22 mouse cellular contexts compared by ENCODE assay signal in the genomic region with DNA sequence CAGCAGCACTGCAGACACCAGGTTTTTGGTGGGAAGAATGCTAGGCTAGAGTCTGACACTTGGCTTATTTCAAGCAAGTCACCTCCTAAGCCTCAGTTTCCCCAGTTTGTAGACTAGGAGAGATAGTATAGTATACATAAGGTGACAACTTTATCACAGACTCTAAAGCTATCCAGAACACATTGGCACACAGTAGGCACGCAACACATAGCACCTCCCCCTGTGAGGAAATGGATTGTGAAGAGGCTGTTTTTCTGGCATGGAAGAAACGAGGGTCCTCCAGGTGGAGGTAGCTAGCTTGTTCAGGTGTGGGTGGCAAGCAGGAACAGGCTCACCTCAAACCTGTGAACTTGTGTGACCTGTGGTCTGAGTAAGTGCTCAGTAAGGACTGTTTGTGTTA. TPM values are rescaled to one million over a fixed set of nuclear protein-coding genes. Genes with fewer than 3 reads are reported as not detected.
DNase-seq lines count a peak whose midpoint lies in the region; ATAC-seq and TF ChIP-seq lines count a peak whose summit lies in the region.
"Had no signal": no experiment of that assay in that cellular context is flagged by ENCODE, and none has a peak within 500 bp of the region (broad histone marks: within the 10 kb centered on the region; RNA-seq: fewer than 3 reads in every experiment).

No protein-coding gene starts in this region.

- no peak for TF ChIP-seq EP300 in lung, postnatal 0 days (IDR thresholded peaks at IDR 0.05)
- no peak for TF ChIP-seq EP300 in stomach, postnatal 0 days (optimal IDR thresholded peaks at IDR 0.05)

- H3K9ac ChIP-seq in kidney, embryonic 14.5 days (ENCODE audit: low read depth, low read length): no peak overlapping the region
- H3K9ac ChIP-seq in lung, postnatal 0 days (replicated peaks; ENCODE audit: low read depth): no peak overlapping the region
- H3K9ac ChIP-seq in liver, embryonic 12.5 days: no peak overlapping the region
- no peak overlapping the region for H3K9ac ChIP-seq in stomach, postnatal 0 days (ENCODE audit: low read length)
- H3K9ac ChIP-seq: hindbrain, embryonic 14.5 days had no signal

- ATAC-seq in kidney, embryonic 14.5 days (ENCODE audit: low FRiP score, low TSS enrichment): no peak
- ATAC-seq in lung, postnatal 0 days: no peak
- ATAC-seq in liver, embryonic 12.5 days: no peak
- ATAC-seq in stomach, postnatal 0 days (ENCODE audit: low FRiP score, low TSS enrichment): peak; percentile 41
- ATAC-seq: forebrain, embryonic 16.5 days had no signal

- TF ChIP-seq POLR2A in lung, adult 2 months (IDR thresholded peaks at IDR 0.05; ENCODE audit: borderline replicate concordance, extremely low read depth, low read depth, low read length): no peak

- WGBS in kidney, embryonic 14.5 days: 75% methylated on average over 2 of the region's 2 CpGs
- WGBS in lung, postnatal 0 days: 54% methylated on average over 2 of the region's 2 CpGs
- 63% methylated on average over 2 of the region's 2 CpGs for WGBS in lung, adult 2 months
- 67% methylated on average over 2 of the region's 2 CpGs for WGBS in liver, embryonic 12.5 days (ENCODE audit: insufficient replicate concordance)
- 68% methylated on average over 2 of the region's 2 CpGs for WGBS in stomach, postnatal 0 days

- no peaks in the 10 kb centered on the region for H3K27me3 ChIP-seq in kidney, embryonic 14.5 days (ENCODE audit: control insufficient read depth, insufficient read depth, low read length)
- H3K27me3 ChIP-seq in lung, postnatal 0 days (replicated peaks; ENCODE audit: insufficient read depth, low read length): no peaks in the 10 kb centered on the region
- peaks cover 24% of the 10 kb centered on the region for H3K27me3 ChIP-seq in liver, embryonic 12.5 days (replicated peaks)
- H3K27me3 ChIP-seq in stomach, postnatal 0 days (ENCODE audit: control insufficient read depth, insufficient read depth, low read length): no peaks in the 10 kb centered on the region

- no peak for DNase-seq in kidney, postnatal 14 days
- DNase-seq in lung, postnatal 0 days (ENCODE audit: low spot score): no peak
- DNase-seq in lung, adult 2 months: no peak
- no peak for DNase-seq in stomach, postnatal 0 days (ENCODE audit: low spot score)
- DNase-seq in right cerebral cortex, postnatal 14 days: no peak
- no peak for DNase-seq in adrenal gland, postnatal 14 days
- DNase-seq: adrenal gland, postnatal 10 days; cerebellum, adult 9-11 months; embryo, embryonic 11 days; heart, adult 2 months; left cerebral cortex, postnatal 4 days; right cerebral cortex, adult 18-20 months; thymus, postnatal 14 days had no signal

- no peak overlapping the region for H3K4me3 ChIP-seq in kidney, embryonic 14.5 days (ENCODE audit: low read length)
- H3K4me3 ChIP-seq in lung, postnatal 0 days (ENCODE audit: low read depth, low read length): no peak overlapping the region
- no peak overlapping the region for H3K4me3 ChIP-seq in lung, adult 2 months (replicated peaks; ENCODE audit: extremely low read depth, low read depth, low read length)
- no peak overlapping the region for H3K4me3 ChIP-seq in liver, embryonic 12.5 days
- H3K4me3 ChIP-seq in stomach, postnatal 0 days (ENCODE audit: low read depth, low read length): no peak overlapping the region
- H3K4me3 ChIP-seq: erythroblast, embryonic 14.5 days; heart, adult 2 months had no signal

- H3K4me1 ChIP-seq in kidney, embryonic 14.5 days (ENCODE audit: control insufficient read depth, insufficient read depth, low read length): no peaks in the 10 kb centered on the region
- no peaks in the 10 kb centered on the region for H3K4me1 ChIP-seq in lung, postnatal 0 days (ENCODE audit: insufficient read depth, low read depth, low read length)
- H3K4me1 ChIP-seq in lung, adult 2 months (ENCODE audit: control insufficient read depth, insufficient read depth, low read length): no peaks in the 10 kb centered on the region
- H3K4me1 ChIP-seq in liver, embryonic 12.5 days: peaks cover 29% of the 10 kb centered on the region
- H3K4me1 ChIP-seq in stomach, postnatal 0 days (replicated peaks; ENCODE audit: control insufficient read depth, insufficient read depth): no peaks in the 10 kb centered on the region

- peaks cover 36% of the 10 kb centered on the region for H3K36me3 ChIP-seq in kidney, embryonic 14.5 days (ENCODE audit: control insufficient read depth, insufficient read depth, low read length)
- H3K36me3 ChIP-seq in lung, postnatal 0 days (ENCODE audit: insufficient read depth, low read length): peaks cover 16% of the 10 kb centered on the region; the same call in 1 of the 2 replicates
- peaks cover 43% of the 10 kb centered on the region for H3K36me3 ChIP-seq in liver, embryonic 12.5 days
- H3K36me3 ChIP-seq in stomach, postnatal 0 days (ENCODE audit: control insufficient read depth, insufficient read depth, low read length): peaks cover 22% of the 10 kb centered on the region

- no peaks in the 10 kb centered on the region for H3K9me3 ChIP-seq in kidney, embryonic 14.5 days (ENCODE audit: control insufficient read depth, low read length)
- no peaks in the 10 kb centered on the region for H3K9me3 ChIP-seq in lung, postnatal 0 days (ENCODE audit: low read length)
- H3K9me3 ChIP-seq in liver, embryonic 12.5 days (replicated peaks): no peaks in the 10 kb centered on the region
- H3K9me3 ChIP-seq in stomach, postnatal 0 days (ENCODE audit: control insufficient read depth, low read length): no peaks in the 10 kb centered on the region

- peak overlapping the region; percentile 81; the same call in 1 of the 2 replicates for H3K27ac ChIP-seq in kidney, embryonic 14.5 days (ENCODE audit: low read depth, low read length)
- H3K27ac ChIP-seq in lung, postnatal 0 days (ENCODE audit: low read length): peak overlapping the region; percentile 66; the same call in 1 of the 2 replicates
- H3K27ac ChIP-seq in liver, embryonic 12.5 days: peak overlapping the region; percentile 74
- peak overlapping the region; percentile 65 for H3K27ac ChIP-seq in stomach, postnatal 0 days (replicated peaks)
- H3K27ac ChIP-seq: heart, adult 2 months; hindbrain, embryonic 14.5 days had no signal

- no peak overlapping the region for H3K4me2 ChIP-seq in kidney, embryonic 14.5 days (replicated peaks; ENCODE audit: low read depth, low read length)
- no peak overlapping the region for H3K4me2 ChIP-seq in lung, postnatal 0 days (replicated peaks; ENCODE audit: low read depth, low read length)
- H3K4me2 ChIP-seq in liver, embryonic 12.5 days: peak overlapping the region; percentile 3; the same call in 1 of the 2 replicates
- no peak overlapping the region for H3K4me2 ChIP-seq in stomach, postnatal 0 days (replicated peaks; ENCODE audit: low read depth)
- H3K4me2 ChIP-seq: hindbrain, embryonic 14.5 days; midbrain, embryonic 11.5 days had no signal

- TF ChIP-seq CTCF in lung, postnatal 0 days (IDR thresholded peaks at IDR 0.05): no peak
- TF ChIP-seq CTCF in lung, adult 2 months (IDR thresholded peaks at IDR 0.05; ENCODE audit: insufficient read depth, low read length): no peak
- TF ChIP-seq CTCF in stomach, postnatal 0 days (IDR thresholded peaks at IDR 0.05; ENCODE audit: low read depth): no peak

RNA-seq across cellular contexts. Expression of gene Galr3, which starts 9.3 kb away (rescaled TPM):
- 0.28 TPM in 1 of 2 replicates, not detected in the other for polyA plus RNA-seq in kidney, embryonic 14.5 days (2014; fragmentation: Nextera tagmentation; extraction: Ambion mirVana)
- polyA plus RNA-seq in lung, postnatal 0 days (2015; fragmentation: Nextera tagmentation; extraction: Ambion mirVana): 0.12 and 0.14 TPM in 2 replicates
- polyA plus RNA-seq in lung, adult 2 months (2012; rRNA removed): 1.3 and 1.8 TPM in 2 replicates
- 0.41 and 0.55 TPM in 2 replicates for polyA plus RNA-seq in liver, embryonic 12.5 days (2016; fragmentation: Nextera tagmentation; extraction: Ambion mirVana)
- polyA plus RNA-seq in stomach, postnatal 0 days (2015; fragmentation: Nextera tagmentation; extraction: Ambion mirVana): 0.31 and 0.34 TPM in 2 replicates
- 0.41 and 0.78 TPM in 2 replicates for total RNA-seq in adrenal gland, postnatal 14 days (2021)
- total RNA-seq: gastrocnemius, adult 8-10 months; heart, adult 2 months had no signal
- polyA plus RNA-seq: C2C12; erythroblast, embryonic 14.5 days; forebrain, embryonic 16.5 days; heart, adult 2 months; heart, postnatal 0 days; hindbrain, embryonic 14.5 days; midbrain, embryonic 11.5 days had no signal

RNA-seq across cellular contexts. Expression of gene Ankrd54, which starts 11.7 kb away (rescaled TPM):
- 48.6 and 54.2 TPM in 2 replicates for polyA plus RNA-seq in kidney, embryonic 14.5 days (2014; fragmentation: Nextera tagmentation; extraction: Ambion mirVana)
- 45.4 and 48.4 TPM in 2 replicates for polyA plus RNA-seq in lung, postnatal 0 days (2015; fragmentation: Nextera tagmentation; extraction: Ambion mirVana)
- 60.7 and 67.3 TPM in 2 replicates for polyA plus RNA-seq in lung, adult 2 months (2012; rRNA removed)
- 58.9 and 61.4 TPM in 2 replicates for polyA plus RNA-seq in liver, embryonic 12.5 days (2016; fragmentation: Nextera tagmentation; extraction: Ambion mirVana)
- 27.1 and 28.0 TPM in 2 replicates for polyA plus RNA-seq in stomach, postnatal 0 days (2015; fragmentation: Nextera tagmentation; extraction: Ambion mirVana)
- 23.3 and 24.1 TPM in 2 replicates for total RNA-seq in adrenal gland, postnatal 14 days (2021)

RNA-seq across cellular contexts. Expression of gene H1f0, which starts 22.7 kb away (rescaled TPM):
- polyA plus RNA-seq in kidney, embryonic 14.5 days (2014; fragmentation: Nextera tagmentation; extraction: Ambion mirVana): 137 and 306 TPM in 2 replicates
- polyA plus RNA-seq in lung, postnatal 0 days (2015; fragmentation: Nextera tagmentation; extraction: Ambion mirVana): 263 and 311 TPM in 2 replicates
- polyA plus RNA-seq in lung, adult 2 months (2012; rRNA removed): 92.0 and 112 TPM in 2 replicates
- polyA plus RNA-seq in liver, embryonic 12.5 days (2016; fragmentation: Nextera tagmentation; extraction: Ambion mirVana): 114 and 122 TPM in 2 replicates
- polyA plus RNA-seq in stomach, postnatal 0 days (2015; fragmentation: Nextera tagmentation; extraction: Ambion mirVana): 285 and 309 TPM in 2 replicates
- 162 and 178 TPM in 2 replicates for total RNA-seq in adrenal gland, postnatal 14 days (2021)

RNA-seq across cellular contexts. Expression of gene Eif3l, which starts 24.0 kb away (rescaled TPM):
- 207 and 265 TPM in 2 replicates for polyA plus RNA-seq in kidney, embryonic 14.5 days (2014; fragmentation: Nextera tagmentation; extraction: Ambion mirVana)
- polyA plus RNA-seq in lung, postnatal 0 days (2015; fragmentation: Nextera tagmentation; extraction: Ambion mirVana): 99.3 and 101 TPM in 2 replicates
- 81.2 and 105 TPM in 2 replicates for polyA plus RNA-seq in lung, adult 2 months (2012; rRNA removed)
- polyA plus RNA-seq in liver, embryonic 12.5 days (2016; fragmentation: Nextera tagmentation; extraction: Ambion mirVana): 188 and 201 TPM in 2 replicates
- 132 and 135 TPM in 2 replicates for polyA plus RNA-seq in stomach, postnatal 0 days (2015; fragmentation: Nextera tagmentation; extraction: Ambion mirVana)
- 171 and 177 TPM in 2 replicates for total RNA-seq in adrenal gland, postnatal 14 days (2021)

RNA-seq across cellular contexts. Expression of gene Micall1, which starts 57.7 kb away (rescaled TPM):
- 6.5 and 7.2 TPM in 2 replicates for polyA plus RNA-seq in kidney, embryonic 14.5 days (2014; fragmentation: Nextera tagmentation; extraction: Ambion mirVana)
- polyA plus RNA-seq in lung, postnatal 0 days (2015; fragmentation: Nextera tagmentation; extraction: Ambion mirVana): 8.4 and 9.1 TPM in 2 replicates
- 31.9 and 36.1 TPM in 2 replicates for polyA plus RNA-seq in lung, adult 2 months (2012; rRNA removed)
- polyA plus RNA-seq in liver, embryonic 12.5 days (2016; fragmentation: Nextera tagmentation; extraction: Ambion mirVana): 3.0 and 3.2 TPM in 2 replicates
- polyA plus RNA-seq in stomach, postnatal 0 days (2015; fragmentation: Nextera tagmentation; extraction: Ambion mirVana): 7.0 and 7.8 TPM in 2 replicates
- 34.3 and 41.0 TPM in 2 replicates for total RNA-seq in adrenal gland, postnatal 14 days (2021)
